Mouse (Mus musculus): ENCODE measurements around the gene Arhgdia.

GRCm38 (mm10) chr11:120603545-120603944 is 22.1 kb upstream of the Arhgdia start:
- TF ChIP-seq USF1 (IDR thresholded peaks at IDR 0.05; ENCODE audit: low read depth), result no peak
- no peak for TF ChIP-seq CTCF (IDR thresholded peaks at IDR 0.05; ENCODE audit: control insufficient read depth, insufficient read depth, insufficient read length)

Measured in C2C12 (cell line).